Mouse (Mus musculus): ENCODE data around the gene Cntnap5a. TPM values are rescaled to one million over a fixed set of nuclear protein-coding genes. Genes with fewer than 3 reads are reported as not detected.

Cntnap5a gene
- total RNA-seq (2021): 10 to 100 TPM; 11.8 to 13.9 TPM
- long read RNA-seq, experiment 1: 0 reads
- long read RNA-seq, experiment 2, partial matches to known transcripts: 0 of 2 reads
- long read RNA-seq, experiment 2, other reads (novel, unspliced or antisense): 2 of 2 reads

- DNase-seq (ENCODE audit: low spot score in 2 of 2): peak; percentile 57 to 65
Observed at GRCm38 (mm10) chr1:115684518-115685368, at the start of gene Cntnap5a. Gene Cntnap5a (plus strand): TSS chr1:115684756.

- no peak for DNase-seq (ENCODE audit: low spot score in 2 of 2)
Observed at GRCm38 (mm10) chr1:115646921-115647320, 37.6 kb upstream of the Cntnap5a start.

GRCm38 (mm10) chr1:115658343-115659064 lies 26.1 kb upstream of the Cntnap5a start:
- no peak for DNase-seq (ENCODE audit: low spot score in 2 of 2)

GRCm38 (mm10) chr1:115686494-115686893 lies 1.9 kb downstream of the Cntnap5a start:
- DNase-seq (ENCODE audit: low spot score in 2 of 2): peak in 1 of 2 experiments; percentile 20

DNA sequence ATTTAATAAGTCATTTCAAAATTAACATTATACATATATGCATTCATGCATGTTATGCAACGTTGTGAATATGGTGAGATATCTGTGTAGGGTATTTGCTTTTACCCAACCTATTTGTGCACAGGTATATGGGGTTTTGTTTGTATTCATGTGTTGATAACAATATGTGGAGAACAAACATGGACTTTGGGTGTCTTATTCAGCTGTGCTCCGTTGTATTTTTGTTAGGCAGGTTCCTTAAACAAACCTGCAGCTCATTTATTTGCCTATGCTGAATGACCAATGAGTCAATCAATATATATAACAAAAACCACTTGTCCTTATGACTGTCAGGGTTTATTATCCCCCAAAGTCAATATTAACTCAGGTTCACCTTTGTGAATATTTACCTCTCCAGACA lies 15.2 kb downstream of the Cntnap5a start:
- DNase-seq (ENCODE audit: low spot score in 2 of 2): no peak

GRCm38 (mm10) chr1:115742556-115742955 lies 58.0 kb downstream of the Cntnap5a start:
- no peak for DNase-seq (ENCODE audit: low spot score in 2 of 2)

DNA sequence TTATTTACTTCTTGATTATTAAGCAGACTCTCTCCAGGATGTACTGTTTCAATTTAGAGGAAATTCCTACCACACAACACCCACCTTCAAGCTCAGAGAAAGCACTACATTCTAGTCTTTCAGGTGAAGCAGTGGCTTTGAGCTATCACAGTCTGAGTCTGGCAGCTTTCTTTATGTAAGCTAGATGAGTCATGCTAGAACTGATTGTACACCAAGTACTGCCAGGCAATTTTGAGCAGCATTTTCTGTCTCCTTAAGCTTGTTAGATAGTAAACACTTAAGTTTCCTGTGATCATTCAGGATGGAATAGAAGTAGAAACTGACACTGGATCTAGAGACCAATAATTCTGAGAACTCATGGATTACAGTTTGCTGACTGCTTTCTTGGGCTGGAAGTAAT lies 61.0 kb downstream of the Cntnap5a start:
- DNase-seq (ENCODE audit: low spot score in 2 of 2): no peak

DNA sequence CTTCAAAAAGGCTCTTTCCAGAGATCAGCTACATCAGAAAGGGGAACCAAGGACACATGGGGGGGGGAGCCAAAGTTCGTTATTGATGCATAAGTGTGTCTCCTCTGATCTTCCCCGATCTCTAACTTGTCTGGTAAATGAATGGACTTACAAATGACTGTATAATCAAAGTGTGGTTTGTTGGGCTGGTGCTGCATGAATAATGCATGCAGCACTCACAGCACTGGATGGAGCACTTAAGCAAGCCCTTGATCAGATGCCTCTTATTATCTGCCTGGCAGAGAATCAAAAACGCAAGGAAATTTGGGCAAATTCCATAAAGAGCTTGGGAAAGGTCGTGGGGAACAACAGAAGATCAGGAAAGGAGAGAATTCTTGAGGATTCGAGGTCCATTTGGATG lies 100.2 kb downstream of the Cntnap5a start:
- peak in 1 of 2 experiments; percentile 15 for DNase-seq (ENCODE audit: low spot score in 2 of 2)

GRCm38 (mm10) chr1:115842591-115842990 lies 158.0 kb downstream of the Cntnap5a start:
- DNase-seq (ENCODE audit: low spot score in 2 of 2): no peak

- no peak for DNase-seq (ENCODE audit: low spot score in 2 of 2)
Observed at GRCm38 (mm10) chr1:115847605-115848004, 163.0 kb downstream of the Cntnap5a start.

DNA sequence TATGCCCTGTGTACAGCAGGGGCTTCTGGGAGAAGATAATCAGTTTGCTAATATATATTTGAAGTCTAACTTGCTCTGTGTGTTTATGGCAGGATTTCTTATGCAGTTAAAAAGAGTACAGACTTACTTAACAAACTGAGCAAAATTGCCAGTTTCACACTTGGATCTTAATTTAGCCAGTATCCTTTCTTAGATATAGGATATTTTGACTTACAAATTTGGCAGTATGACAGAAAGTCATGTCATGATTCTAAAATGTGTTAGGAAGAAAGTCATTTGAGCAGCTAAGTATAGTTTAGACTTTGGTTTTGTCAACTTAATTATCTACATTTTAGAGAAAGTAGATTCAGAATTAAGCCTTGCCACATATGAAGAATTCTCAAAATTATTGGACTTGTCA lies 167.7 kb downstream of the Cntnap5a start:
- no peak for DNase-seq (ENCODE audit: low spot score in 2 of 2)

GRCm38 (mm10) chr1:115918396-115918795 lies 233.8 kb downstream of the Cntnap5a start:
- DNase-seq (ENCODE audit: low spot score in 2 of 2): no peak

- no peak for DNase-seq (ENCODE audit: low spot score in 2 of 2)
Observed at GRCm38 (mm10) chr1:115925953-115926665, 241.6 kb downstream of the Cntnap5a start.

DNA sequence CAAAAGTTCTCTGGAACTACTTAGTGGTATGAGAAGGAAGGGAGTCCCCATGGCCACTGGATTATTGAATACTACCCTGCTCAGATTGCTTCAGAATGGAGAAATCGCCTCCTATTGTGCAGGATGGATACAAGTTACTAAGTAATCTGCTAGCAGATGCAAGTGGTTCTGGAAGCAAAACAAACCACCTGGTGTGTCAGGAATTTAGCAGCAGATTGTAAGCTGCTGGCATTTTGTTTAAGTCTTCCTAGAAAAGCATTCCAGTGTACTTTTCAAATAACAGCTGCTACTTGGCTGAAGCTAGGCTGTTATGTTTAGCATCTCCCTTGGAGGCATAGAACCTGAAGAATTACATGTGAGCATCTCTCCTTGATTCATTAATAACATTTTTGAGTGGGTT lies 247.5 kb downstream of the Cntnap5a start:
- peak in 1 of 2 experiments; percentile 29 for DNase-seq (ENCODE audit: low spot score in 2 of 2)

- no peak for DNase-seq (ENCODE audit: low spot score in 2 of 2)
Observed at GRCm38 (mm10) chr1:115945892-115946291, 261.3 kb downstream of the Cntnap5a start.

DNA sequence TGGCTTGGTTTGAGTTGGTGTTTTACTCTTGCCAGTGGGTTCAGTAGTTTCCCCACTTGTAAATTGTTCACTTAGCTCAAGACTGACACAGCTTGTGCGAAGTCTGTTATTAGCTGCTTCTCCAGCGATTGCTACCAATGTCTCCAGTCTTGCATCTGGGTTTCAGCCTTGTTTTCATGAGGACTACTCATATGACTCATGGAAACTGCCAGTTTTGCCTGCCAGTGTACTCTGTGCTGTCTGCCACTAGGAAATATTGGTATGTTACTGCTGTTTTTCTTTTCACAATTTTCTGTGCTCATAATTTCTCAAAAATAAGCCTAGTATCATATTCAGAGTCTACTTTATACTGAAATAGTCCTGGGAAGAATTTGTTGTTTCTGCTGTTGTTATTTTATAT lies 272.0 kb downstream of the Cntnap5a start:
- peak; percentile 18 to 29 for DNase-seq (ENCODE audit: low spot score in 2 of 2)

DNA sequence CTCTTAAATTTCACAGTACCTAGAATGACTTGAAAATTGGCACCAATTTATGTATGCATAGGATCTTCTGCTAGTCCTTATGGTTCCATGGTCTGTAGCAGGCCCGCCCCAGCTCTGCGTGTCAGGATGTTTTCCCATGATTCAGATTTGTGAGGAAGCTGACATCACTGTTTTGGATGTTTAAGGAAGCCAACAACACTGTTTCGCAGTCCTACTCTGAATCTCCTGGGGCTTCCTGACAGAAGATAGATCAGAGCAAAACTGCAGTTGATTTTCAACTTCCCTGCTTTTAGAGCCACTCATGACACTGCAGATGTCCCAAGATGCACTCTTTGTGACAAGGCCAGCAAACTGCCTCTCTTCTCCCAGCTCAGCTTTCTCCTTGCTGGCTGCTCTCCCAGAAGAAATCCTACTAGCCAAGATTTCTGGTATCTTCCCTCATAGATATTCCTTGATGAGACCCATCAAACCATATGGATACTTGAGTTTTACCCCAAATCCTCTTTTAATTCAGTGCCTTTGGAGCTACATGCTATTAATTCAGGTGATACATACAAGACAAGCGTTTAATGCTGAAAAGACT lies 280.5 kb downstream of the Cntnap5a start:
- DNase-seq (ENCODE audit: low spot score in 2 of 2): peak in 1 of 2 experiments; percentile 5

GRCm38 (mm10) chr1:115990204-115990603 lies 305.6 kb downstream of the Cntnap5a start:
- no peak for DNase-seq (ENCODE audit: low spot score in 2 of 2)

GRCm38 (mm10) chr1:116015768-116016167 lies 331.2 kb downstream of the Cntnap5a start:
- no peak for DNase-seq (ENCODE audit: low spot score in 2 of 2)

GRCm38 (mm10) chr1:116029653-116030052 lies 345.1 kb downstream of the Cntnap5a start:
- no peak for DNase-seq (ENCODE audit: low spot score in 2 of 2)

DNA sequence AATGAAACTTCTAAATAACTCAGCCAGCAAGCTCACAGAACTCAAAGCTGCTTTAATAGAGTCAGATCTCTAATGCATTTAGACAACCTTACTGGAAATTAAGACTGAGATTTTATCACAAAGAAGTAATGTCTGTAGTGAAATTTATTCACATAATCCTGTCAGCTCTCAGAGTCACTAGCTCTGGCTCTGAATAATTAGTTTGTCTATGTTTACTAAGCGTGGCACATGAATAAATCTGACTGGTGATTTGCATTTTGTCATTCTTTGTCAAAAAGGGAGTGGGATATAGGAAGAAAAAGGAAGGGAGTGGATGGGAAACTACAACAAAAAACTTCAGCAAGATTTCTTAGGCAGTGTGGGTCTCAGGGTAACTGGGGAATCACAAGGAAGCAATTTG lies 351.3 kb downstream of the Cntnap5a start:
- no peak for DNase-seq (ENCODE audit: low spot score in 2 of 2)
